Mouse (Mus musculus) kidney, adult 10 weeks (tissue): ENCODE measurements around the gene 6030468B19Rik. TPM values are rescaled to one million over a fixed set of nuclear protein-coding genes. Genes with fewer than 3 reads are reported as not detected.

Source experiments
- polyA plus RNA-seq: library from polyadenylated mRNA; stranded (reverse); fragments of 350-450 nt; fragmentation: Illumina TruSeq; extraction: RNeasy Lipid Tissue Mini Kit (QIAGEN cat#74804); gene quantifications from one replicate; pipeline ENCODE4 v1.2.3, GENCODE M21; 2014; ENCODE audit warnings: low read depth, low replicate concordance

Gene 6030468B19Rik
- polyA plus RNA-seq, result not detected

GRCm38 (mm10) chr11:117797511-117798159 is at the start of gene 6030468B19Rik:
Gene 6030468B19Rik, plus strand, starts transcription at chr11:117797660.

GRCm38 (mm10) chr11:117781993-117782704 is 15.3 kb upstream of the 6030468B19Rik start, which contains the start of the genes Tmc8 and Tmc6:
Gene Tmc8, plus strand, starts transcription at chr11:117782076.
Gene Tmc6, minus strand, starts transcription at chr11:117782198.

GRCm38 (mm10) chr11:117809407-117810311 is 12.2 kb downstream of the 6030468B19Rik start, which contains the start of the genes Gm20708 and Syngr2:
Gene Gm20708, plus strand, starts transcription at chr11:117809668.
Gene Syngr2, plus strand, starts transcription at chr11:117809668.

GRCm38 (mm10) chr11:117825333-117826101 is 28.1 kb downstream of the 6030468B19Rik start, which contains the start of the genes Afmid and Tk1:
Gene Afmid, plus strand, starts transcription at chr11:117825924.
Gene Tk1, minus strand, starts transcription at chr11:117826092.

GRCm38 (mm10) chr11:117848985-117849671 is 51.7 kb downstream of the 6030468B19Rik start, which contains the start of gene Birc5:
Gene Birc5, plus strand, starts transcription at chr11:117849251.

Other genes with a start within 250 kb of the 6030468B19Rik start
- gene Tnrc6c, start 143.4 kb upstream of the 6030468B19Rik start, polyA plus RNA-seq, result 4.9 TPM
- not detected for gene Tmc8, start 15.6 kb upstream of the 6030468B19Rik start, polyA plus RNA-seq
- gene Tmc6, start 15.5 kb upstream of the 6030468B19Rik start, polyA plus RNA-seq, result 0.93 TPM
- 20.1 TPM for gene Gm20708, start 12.0 kb downstream of the 6030468B19Rik start, polyA plus RNA-seq
- 5.9 TPM for gene Syngr2, start 12.0 kb downstream of the 6030468B19Rik start, polyA plus RNA-seq
- 7.1 TPM for gene Afmid, start 28.3 kb downstream of the 6030468B19Rik start, polyA plus RNA-seq
- not detected for gene Tk1, start 28.4 kb downstream of the 6030468B19Rik start, polyA plus RNA-seq
- gene Birc5, start 51.6 kb downstream of the 6030468B19Rik start, polyA plus RNA-seq, result 0.57 TPM
- not detected for gene Tmem235, start 63.1 kb downstream of the 6030468B19Rik start, polyA plus RNA-seq
- gene Tha1, start 75.8 kb downstream of the 6030468B19Rik start, polyA plus RNA-seq, result 0.24 TPM
- gene Socs3, start 172.4 kb downstream of the 6030468B19Rik start, polyA plus RNA-seq, result 0.20 TPM
- 2.5 TPM for gene Pgs1, start 188.6 kb downstream of the 6030468B19Rik start, polyA plus RNA-seq